Mouse (Mus musculus): ENCODE results near the gene Il16. TPM values are rescaled to one million over a fixed set of nuclear protein-coding genes. Genes with fewer than 3 reads are reported as not detected.

The Il16 gene
- polyA plus RNA-seq, 1 experiment from 2014 or later: 0.55 TPM

DNA sequence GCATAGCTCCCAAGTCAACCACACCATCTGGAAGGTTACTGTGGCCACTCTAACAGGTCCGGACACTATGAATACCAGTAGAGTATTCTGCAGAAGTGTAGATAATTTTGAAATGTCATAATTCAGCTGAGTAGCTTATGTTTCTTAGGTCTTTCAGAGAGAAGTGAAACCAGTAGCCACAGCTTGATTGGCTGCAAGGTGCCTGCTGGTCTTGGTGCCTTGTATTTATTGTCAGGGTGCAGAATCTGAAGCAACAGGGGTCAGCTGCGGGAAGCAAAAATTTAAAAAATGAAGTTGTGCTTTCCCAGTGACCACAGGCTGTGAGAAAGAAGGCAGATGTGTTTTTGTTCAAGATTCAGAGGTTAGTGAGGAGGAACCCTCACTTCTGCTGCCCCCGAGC is 129.3 kb downstream of the Il16 start:
- Histone ChIP-seq H3K9me3 (ENCODE audit: control insufficient read depth, low read length) (no peaks in the 10 kb centered on the region), H3K27ac (ENCODE audit: low read depth, low read length) (no peak overlapping the region), H3K36me3 (ENCODE audit: control insufficient read depth, insufficient read depth, low read length) (no peaks in the 10 kb centered on the region), H3K27me3 (ENCODE audit: control insufficient read depth, insufficient read depth, low read length) (no peaks in the 10 kb centered on the region), H3K9ac (replicated peaks; ENCODE audit: low read depth, low read length) (no peak overlapping the region), H3K4me3 (ENCODE audit: low read depth, low read length) (no peak overlapping the region), H3K4me2 (ENCODE audit: low read depth, low read length) (no peak overlapping the region), H3K4me1 (ENCODE audit: control insufficient read depth, insufficient read depth, low read length) (no peaks in the 10 kb centered on the region)
- ATAC-seq (ENCODE audit: low read depth): no peak
- WGBS: 91% methylated on average over 3 of the region's 3 CpGs

DNA sequence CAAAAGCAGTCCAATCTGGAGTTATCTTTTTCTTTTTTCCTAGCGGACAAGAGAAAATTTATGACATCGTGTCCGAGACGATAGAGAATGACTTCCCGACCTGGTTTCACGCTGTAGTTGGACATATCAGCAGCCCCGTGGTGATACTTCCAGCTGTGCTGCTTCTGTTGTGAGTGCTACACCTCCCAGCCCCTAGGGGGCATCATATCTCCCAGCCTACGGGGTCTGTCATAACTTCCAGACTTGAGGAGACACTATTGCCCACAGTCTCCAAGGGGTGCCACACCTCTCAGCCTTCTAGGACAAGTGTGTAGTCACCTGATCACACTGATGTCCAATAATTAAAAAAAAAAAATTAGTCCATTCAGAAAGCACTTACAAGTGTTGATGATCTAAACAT is 129.7 kb downstream of the Il16 start:
- WGBS: 92% methylated on average over 8 of the region's 8 CpGs
- ATAC-seq (ENCODE audit: low read depth): no peak
- H3K27ac ChIP-seq (ENCODE audit: low read depth, low read length): no peak overlapping the region
- no peak overlapping the region for H3K4me2 ChIP-seq (ENCODE audit: low read depth, low read length)
- no peak overlapping the region for H3K9ac ChIP-seq (replicated peaks; ENCODE audit: low read depth, low read length)
- H3K4me3 ChIP-seq (ENCODE audit: low read depth, low read length): no peak overlapping the region
- no peaks in the 10 kb centered on the region for H3K9me3 ChIP-seq (ENCODE audit: control insufficient read depth, low read length)
- H3K27me3 ChIP-seq (ENCODE audit: control insufficient read depth, insufficient read depth, low read length): no peaks in the 10 kb centered on the region
- no peaks in the 10 kb centered on the region for H3K36me3 ChIP-seq (ENCODE audit: control insufficient read depth, insufficient read depth, low read length)
- H3K4me1 ChIP-seq (ENCODE audit: control insufficient read depth, insufficient read depth, low read length): no peaks in the 10 kb centered on the region

DNA sequence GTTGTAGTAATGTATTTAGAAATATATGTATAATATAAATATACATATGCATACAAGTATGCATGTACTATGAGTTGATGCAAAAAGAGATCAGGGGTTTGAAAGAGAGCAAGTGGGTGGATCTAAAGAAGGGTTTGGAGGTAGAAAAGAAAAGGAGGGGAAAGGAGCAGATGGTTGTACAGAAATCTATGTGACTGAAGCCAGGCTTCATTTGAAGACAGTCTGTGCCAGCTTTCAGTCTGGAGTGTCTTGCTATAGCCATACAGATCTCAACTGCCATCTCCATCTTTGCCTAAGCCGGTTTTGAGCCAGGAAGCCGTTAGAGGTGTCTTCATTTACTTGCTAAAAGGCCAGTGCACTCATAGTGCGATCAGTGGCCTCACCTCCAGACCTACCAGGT is 130.3 kb downstream of the Il16 start:
- no peaks in the 10 kb centered on the region for H3K4me1 ChIP-seq (ENCODE audit: control insufficient read depth, insufficient read depth, low read length)
- H3K4me2 ChIP-seq (ENCODE audit: low read depth, low read length): no peak overlapping the region
- H3K9me3 ChIP-seq (ENCODE audit: control insufficient read depth, low read length): no peaks in the 10 kb centered on the region
- no peak overlapping the region for H3K27ac ChIP-seq (ENCODE audit: low read depth, low read length)
- ATAC-seq (ENCODE audit: low read depth): no peak
- 94% methylated on average over 3 of the region's 3 CpGs for WGBS
- H3K27me3 ChIP-seq (ENCODE audit: control insufficient read depth, insufficient read depth, low read length): no peaks in the 10 kb centered on the region
- no peaks in the 10 kb centered on the region for H3K36me3 ChIP-seq (ENCODE audit: control insufficient read depth, insufficient read depth, low read length)
- H3K4me3 ChIP-seq (ENCODE audit: low read depth, low read length): no peak overlapping the region
- H3K9ac ChIP-seq (replicated peaks; ENCODE audit: low read depth, low read length): no peak overlapping the region

DNA sequence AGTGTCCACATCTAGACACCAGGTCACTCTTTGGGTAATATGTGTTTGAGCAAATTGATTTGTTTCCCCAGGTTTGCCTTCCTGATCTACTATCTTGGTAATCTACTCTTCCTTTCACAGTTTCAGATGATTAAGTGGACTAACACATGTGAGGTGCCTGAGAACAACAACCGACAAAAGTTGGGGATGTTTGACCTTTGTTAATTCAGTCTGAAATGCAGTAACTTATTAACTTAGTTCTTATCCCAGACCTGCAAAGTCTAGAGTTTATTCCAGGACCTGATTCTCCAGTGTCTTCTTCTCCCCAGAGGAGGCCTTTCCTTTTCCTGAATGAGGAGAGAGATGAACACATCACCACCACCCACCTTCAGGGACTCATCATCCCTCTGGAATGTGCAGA is 133.6 kb downstream of the Il16 start:
- no peak overlapping the region for H3K9ac ChIP-seq (replicated peaks; ENCODE audit: low read depth, low read length)
- H3K36me3 ChIP-seq (ENCODE audit: control insufficient read depth, insufficient read depth, low read length): no peaks in the 10 kb centered on the region
- no peaks in the 10 kb centered on the region for H3K4me1 ChIP-seq (ENCODE audit: control insufficient read depth, insufficient read depth, low read length)
- no peaks in the 10 kb centered on the region for H3K9me3 ChIP-seq (ENCODE audit: control insufficient read depth, low read length)
- no peak overlapping the region for H3K4me3 ChIP-seq (ENCODE audit: low read depth, low read length)
- no peak for ATAC-seq (ENCODE audit: low read depth)
- H3K27me3 ChIP-seq (ENCODE audit: control insufficient read depth, insufficient read depth, low read length): no peaks in the 10 kb centered on the region
- no peak overlapping the region for H3K27ac ChIP-seq (ENCODE audit: low read depth, low read length)
- 95% methylated on average over 1 of the region's 1 CpGs for WGBS
- H3K4me2 ChIP-seq (ENCODE audit: low read depth, low read length): no peak overlapping the region

DNA sequence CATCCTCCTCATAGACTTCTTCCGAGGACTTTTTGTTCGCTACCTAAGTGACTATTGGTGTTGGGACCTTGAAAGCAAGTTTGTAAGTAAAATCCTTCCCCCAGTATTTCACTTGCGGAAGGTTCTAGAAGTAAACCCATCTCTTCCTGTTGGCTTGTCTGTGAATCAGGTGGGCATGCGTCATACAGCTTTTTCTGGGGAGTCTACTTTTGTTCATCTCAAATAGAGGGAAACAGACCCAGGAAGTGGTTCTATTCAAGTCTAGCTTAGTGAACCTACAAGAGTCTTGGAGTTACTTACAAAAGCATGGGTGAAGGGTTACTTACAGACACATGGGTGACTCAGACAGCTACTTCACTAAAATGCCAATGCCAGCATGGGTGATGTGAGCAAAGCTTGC is 135.6 kb downstream of the Il16 start:
- H3K4me3 ChIP-seq (ENCODE audit: low read depth, low read length): no peak overlapping the region
- H3K27me3 ChIP-seq (ENCODE audit: control insufficient read depth, insufficient read depth, low read length): no peaks in the 10 kb centered on the region
- H3K4me2 ChIP-seq (ENCODE audit: low read depth, low read length): no peak overlapping the region
- H3K9ac ChIP-seq (replicated peaks; ENCODE audit: low read depth, low read length): no peak overlapping the region
- no peaks in the 10 kb centered on the region for H3K4me1 ChIP-seq (ENCODE audit: control insufficient read depth, insufficient read depth, low read length)
- ATAC-seq (ENCODE audit: low read depth): no peak
- H3K36me3 ChIP-seq (ENCODE audit: control insufficient read depth, insufficient read depth, low read length): no peaks in the 10 kb centered on the region
- WGBS: 97% methylated on average over 4 of the region's 4 CpGs
- no peak overlapping the region for H3K27ac ChIP-seq (ENCODE audit: low read depth, low read length)
- H3K9me3 ChIP-seq (ENCODE audit: control insufficient read depth, low read length): no peaks in the 10 kb centered on the region

DNA sequence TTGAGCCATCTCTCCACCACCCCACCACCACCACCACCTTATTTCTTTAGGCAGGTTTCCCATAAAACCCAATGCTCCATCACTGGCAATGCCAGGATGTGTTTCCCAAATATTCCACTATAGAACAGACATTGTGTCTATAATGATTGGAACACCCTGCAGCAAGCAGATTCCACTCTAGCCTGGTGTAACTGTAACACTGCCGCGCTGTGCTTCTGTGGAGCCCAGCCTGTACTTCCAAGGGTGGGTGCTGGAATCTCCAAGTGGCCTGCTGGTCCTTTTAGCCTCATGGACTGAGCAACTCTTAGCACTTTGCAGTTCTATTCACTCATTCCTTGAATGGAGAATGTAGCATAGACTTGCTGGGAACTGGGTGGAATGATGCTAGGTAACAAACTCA is 138.7 kb downstream of the Il16 start:
- no peak overlapping the region for H3K9ac ChIP-seq (replicated peaks; ENCODE audit: low read depth, low read length)

DNA sequence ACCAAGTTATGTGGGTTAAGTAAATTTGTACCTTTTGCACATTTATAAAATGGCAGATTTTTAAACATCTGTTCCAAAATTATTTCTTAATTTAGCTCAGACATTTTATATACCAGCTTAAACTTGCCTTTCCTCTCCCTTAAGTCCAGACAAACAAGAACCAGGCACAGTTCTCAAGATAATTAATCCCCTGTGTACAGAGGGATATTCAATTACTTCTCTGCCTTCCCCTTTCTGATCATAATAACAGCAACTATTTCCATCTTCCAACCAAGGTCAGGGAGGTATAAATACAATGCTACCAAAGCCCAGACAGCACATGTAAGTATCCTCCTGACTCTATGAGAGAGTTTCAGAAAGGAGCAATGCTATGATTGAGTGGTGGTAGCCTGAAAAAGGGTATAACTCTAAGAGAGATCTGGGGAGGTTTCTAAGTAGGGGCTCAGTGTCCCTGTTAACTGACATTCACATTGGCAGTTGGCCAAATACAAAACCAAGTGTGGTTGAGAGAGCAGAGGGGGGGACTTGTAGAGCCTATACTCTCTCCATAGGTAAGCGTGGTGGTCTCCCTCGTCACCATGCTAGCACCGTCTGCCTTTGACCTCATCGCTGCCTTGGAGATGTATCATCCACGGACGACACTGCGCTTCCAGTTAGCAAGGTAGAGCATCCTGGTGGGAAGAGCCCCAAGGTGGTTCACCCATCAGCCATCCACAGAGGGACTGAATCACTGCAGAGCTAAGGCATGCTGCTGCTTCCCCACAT is 141.2 kb downstream of the Il16 start:
- Histone ChIP-seq H3K4me2 (ENCODE audit: low read depth, low read length) (no peak overlapping the region), H3K27ac (ENCODE audit: low read depth, low read length) (no peak overlapping the region), H3K4me1 (ENCODE audit: control insufficient read depth, insufficient read depth, low read length) (no peaks in the 10 kb centered on the region), H3K4me3 (ENCODE audit: low read depth, low read length) (no peak overlapping the region), H3K27me3 (ENCODE audit: control insufficient read depth, insufficient read depth, low read length) (no peaks in the 10 kb centered on the region), H3K9me3 (ENCODE audit: control insufficient read depth, low read length) (no peaks in the 10 kb centered on the region), H3K9ac (replicated peaks; ENCODE audit: low read depth, low read length) (no peak overlapping the region), H3K36me3 (ENCODE audit: control insufficient read depth, insufficient read depth, low read length) (no peaks in the 10 kb centered on the region)
- WGBS: 91% methylated on average over 7 of the region's 7 CpGs
- no peak for ATAC-seq (ENCODE audit: low read depth)

More for the DNA sequence above, 138.7 kb downstream of the Il16 start:
- Histone ChIP-seq H3K27me3 (ENCODE audit: control insufficient read depth, insufficient read depth, low read length) (no peaks in the 10 kb centered on the region), H3K4me3 (ENCODE audit: low read depth, low read length) (no peak overlapping the region), H3K4me2 (ENCODE audit: low read depth, low read length) (no peak overlapping the region), H3K4me1 (ENCODE audit: control insufficient read depth, insufficient read depth, low read length) (no peaks in the 10 kb centered on the region), H3K27ac (ENCODE audit: low read depth, low read length) (no peak overlapping the region), H3K9me3 (ENCODE audit: control insufficient read depth, low read length) (no peaks in the 10 kb centered on the region), H3K36me3 (ENCODE audit: control insufficient read depth, insufficient read depth, low read length) (no peaks in the 10 kb centered on the region)
- ATAC-seq (ENCODE audit: low read depth): no peak
- WGBS: 96% methylated on average over 2 of the region's 2 CpGs

DNA sequence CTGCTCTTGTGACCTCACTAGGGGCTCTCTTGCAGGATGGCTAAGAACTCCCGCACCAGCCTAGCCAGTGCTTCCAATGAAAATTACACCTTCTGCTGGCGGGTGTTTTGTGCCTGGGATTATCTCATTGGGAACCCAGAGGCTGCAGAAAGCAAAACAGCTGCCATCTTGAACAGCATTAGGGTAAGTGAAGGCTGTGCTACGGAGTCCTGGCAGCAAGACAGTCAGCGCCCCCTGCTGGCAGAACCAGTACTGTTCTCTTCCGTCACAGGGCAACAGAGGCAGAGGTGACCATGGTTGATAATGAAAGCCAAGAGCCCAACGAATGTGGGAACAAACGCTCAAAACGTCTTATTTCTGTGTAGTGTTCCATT is 145.6 kb downstream of the Il16 start:
- H3K4me1 ChIP-seq (ENCODE audit: control insufficient read depth, insufficient read depth, low read length): no peaks in the 10 kb centered on the region
- H3K4me3 ChIP-seq (ENCODE audit: low read depth, low read length): no peak overlapping the region
- no peaks in the 10 kb centered on the region for H3K36me3 ChIP-seq (ENCODE audit: control insufficient read depth, insufficient read depth, low read length)
- no peak overlapping the region for H3K4me2 ChIP-seq (ENCODE audit: low read depth, low read length)
- no peak overlapping the region for H3K9ac ChIP-seq (replicated peaks; ENCODE audit: low read depth, low read length)
- no peak overlapping the region for H3K27ac ChIP-seq (ENCODE audit: low read depth, low read length)
- H3K9me3 ChIP-seq (ENCODE audit: control insufficient read depth, low read length): no peaks in the 10 kb centered on the region
- WGBS: 61% methylated on average over 8 of the region's 8 CpGs
- ATAC-seq (ENCODE audit: low read depth): no peak
- H3K27me3 ChIP-seq (ENCODE audit: control insufficient read depth, insufficient read depth, low read length): no peaks in the 10 kb centered on the region

DNA sequence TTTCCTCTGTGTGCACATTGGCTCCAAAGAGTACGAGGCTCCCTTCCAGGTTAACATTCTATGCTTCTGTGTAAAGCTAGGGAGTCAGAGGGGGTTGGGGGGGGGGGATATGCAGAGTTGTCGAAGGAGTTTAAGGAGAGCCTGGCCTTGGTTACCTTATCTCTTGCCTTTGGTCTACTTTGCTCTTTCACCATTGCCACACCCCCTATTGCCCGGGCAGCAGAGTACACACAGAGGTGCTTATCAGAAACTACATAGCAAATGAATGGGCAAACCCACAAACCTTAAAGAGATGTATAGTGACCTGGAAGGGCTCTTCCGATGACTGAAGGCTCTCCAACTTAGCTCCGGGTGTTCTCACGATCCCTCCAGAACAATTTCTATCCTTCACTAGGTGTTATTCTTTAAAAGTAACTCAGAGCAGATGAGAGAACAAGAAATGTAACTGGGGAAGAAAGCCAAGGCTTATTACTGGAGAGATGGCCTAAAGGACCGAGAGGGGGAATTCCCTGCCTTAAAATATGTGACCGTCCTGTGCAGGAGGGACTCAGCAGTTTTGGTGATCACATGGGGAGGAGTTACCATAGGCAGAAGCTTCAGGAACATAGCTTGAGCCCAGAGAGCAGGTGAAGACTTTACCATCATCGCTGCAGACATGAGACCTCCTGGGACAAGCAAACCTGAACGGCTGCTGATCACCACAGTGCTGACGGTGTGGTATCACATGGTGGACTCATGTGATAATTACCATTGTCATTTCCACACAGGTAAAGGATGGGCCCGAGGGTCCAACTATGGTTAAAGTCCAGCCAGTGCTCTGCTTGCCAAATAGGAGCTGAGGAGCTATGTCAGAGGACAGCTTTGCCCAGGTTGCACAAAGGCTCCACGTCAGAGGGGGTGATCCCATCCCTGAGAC is 146.3 kb downstream of the Il16 start:
- H3K9me3 ChIP-seq (ENCODE audit: control insufficient read depth, low read length): no peaks in the 10 kb centered on the region
- H3K4me1 ChIP-seq (ENCODE audit: control insufficient read depth, insufficient read depth, low read length): no peaks in the 10 kb centered on the region
- no peaks in the 10 kb centered on the region for H3K36me3 ChIP-seq (ENCODE audit: control insufficient read depth, insufficient read depth, low read length)
- 88% methylated on average over 13 of the region's 13 CpGs for WGBS
- ATAC-seq (ENCODE audit: low read depth): no peak
- no peaks in the 10 kb centered on the region for H3K27me3 ChIP-seq (ENCODE audit: control insufficient read depth, insufficient read depth, low read length)
- H3K27ac ChIP-seq (ENCODE audit: low read depth, low read length): no peak overlapping the region
- H3K4me2 ChIP-seq (ENCODE audit: low read depth, low read length): no peak overlapping the region
- H3K4me3 ChIP-seq (ENCODE audit: low read depth, low read length): no peak overlapping the region
- no peak overlapping the region for H3K9ac ChIP-seq (replicated peaks; ENCODE audit: low read depth, low read length)

All from neural tube, embryonic 14.5 days (tissue).